Mouse (Mus musculus) small intestine, adult 2 months (tissue): ENCODE results near the gene Il18r1. TPM values are rescaled to one million over a fixed set of nuclear protein-coding genes. Genes with fewer than 3 reads are reported as not detected.

Source experiments
- H3K27ac ChIP-seq: fragments of 200-500 bp; 2 replicates; pipeline ENCODE4 v1.5.1; 2012; ENCODE audit warnings: low read depth, low read length, control low read depth, inconsistent platforms; ENCODE audit not compliant: insufficient read depth
- H3K27me3 ChIP-seq: fragments of 200-500 bp; 2 replicates; pipeline ENCODE4 v1.6.1; 2012; ENCODE audit warnings: mild to moderate bottlenecking, moderate library complexity, low read length, inconsistent platforms; ENCODE audit not compliant: control insufficient read depth, insufficient read depth
- H3K36me3 ChIP-seq: fragments of 200-500 bp; 2 replicates; pipeline ENCODE4 v1.6.1; 2012; ENCODE audit warnings: mild to moderate bottlenecking, low read length, control low read depth, inconsistent platforms; ENCODE audit not compliant: control insufficient read depth, insufficient read depth
- H3K4me1 ChIP-seq: fragments of 200-500 bp; 2 replicates; pipeline ENCODE4 v1.6.1; 2012; ENCODE audit warnings: low read length, inconsistent platforms, mixed read lengths; ENCODE audit not compliant: control insufficient read depth, insufficient read depth, insufficient read length
- H3K4me3 ChIP-seq: fragments of 200-500 bp; 2 replicates; pipeline ENCODE4 v1.5.1; 2012; ENCODE audit warnings: low read depth, mild to moderate bottlenecking, control low read depth, inconsistent platforms, low read length, moderate library complexity
- CTCF ChIP-seq: fragments of 200-500 bp; IDR thresholded peaks from 2 replicates; pipeline ENCODE4 v1.5.1; 2012; ENCODE audit warnings: low read depth, mild to moderate bottlenecking, control low read depth, inconsistent platforms, low read length, moderate library complexity, mixed read lengths; ENCODE audit not compliant: insufficient replicate concordance, insufficient read length; ENCODE audit errors: extremely low read depth
- POLR2A ChIP-seq: fragments of 200-500 bp; IDR thresholded peaks from 2 replicates; pipeline ENCODE4 v1.6.1; 2012; ENCODE audit warnings: low read depth, mild to moderate bottlenecking, control low read depth, inconsistent platforms, low read length, moderate library complexity
- WGBS: fragments of 180-500 bp; shearing (Covaris S2); methylation state at CpG from one replicate; pipeline ENCODE4 v1.1.7; 2018; 5-methylcytosine and 5-hydroxymethylcytosine counted together
- polyA plus RNA-seq: library from polyadenylated mRNA; depleted of rRNA; stranded (reverse); fragments of >200 nt; gene quantifications from 2 replicates; pipeline ENCODE4 v1.2.3, GENCODE M21; 2012; rRNA removed

Il18r1 gene
- polyA plus RNA-seq, 1 experiment: 0.27 TPM

GRCm38 (mm10) chr1:40547762-40548161 is 82.4 kb downstream of the Il18r1 start:
- H3K4me3 ChIP-seq: no peak overlapping the region
- no peaks in the 10 kb centered on the region for H3K36me3 ChIP-seq
- no peaks in the 10 kb centered on the region for H3K4me1 ChIP-seq
- 19% methylated on average over 10 of the region's 10 CpGs for WGBS
- no peak overlapping the region for H3K27ac ChIP-seq
- no peaks in the 10 kb centered on the region for H3K27me3 ChIP-seq
- TF ChIP-seq CTCF (no peak), POLR2A (no peak)

Other genes with a start within 250 kb of the Il18r1 start
- 0.99 and 2.8 TPM in 2 replicates for gene Il1r1, start 240.5 kb upstream of the Il18r1 start, polyA plus RNA-seq
- 0.53 and 0.90 TPM in 2 replicates for gene Il1rl2, start 140.9 kb upstream of the Il18r1 start, polyA plus RNA-seq
- 1.2 and 1.9 TPM in 2 replicates for gene Il1rl1, start 36.0 kb upstream of the Il18r1 start, polyA plus RNA-seq
- gene Il18rap, start 49.8 kb downstream of the Il18r1 start, polyA plus RNA-seq: 0.17 and 0.19 TPM in 2 replicates
- gene Slc9a4, start 114.5 kb downstream of the Il18r1 start, polyA plus RNA-seq: 3.8 TPM in 1 of 2 replicates, not detected in the other
- 95.1 and 234 TPM in 2 replicates for gene Slc9a2, start 215.0 kb downstream of the Il18r1 start, polyA plus RNA-seq